Mouse (Mus musculus) liver, adult 2 months (tissue): ENCODE measurements around the gene Olfr156.

Source experiments
- CTCF ChIP-seq: fragments of 200-500 bp; IDR thresholded peaks from 2 replicates; pipeline ENCODE4 v1.5.1; 2011; ENCODE audit warnings: low read depth, low read length, control low read depth
- POLR2A ChIP-seq: fragments of 200-500 bp; IDR thresholded peaks from 2 replicates; pipeline ENCODE4 v1.6.1; 2011; ENCODE audit warnings: low read length, control low read depth; ENCODE audit not compliant: insufficient read depth; ENCODE audit errors: extremely low read depth

DNA sequence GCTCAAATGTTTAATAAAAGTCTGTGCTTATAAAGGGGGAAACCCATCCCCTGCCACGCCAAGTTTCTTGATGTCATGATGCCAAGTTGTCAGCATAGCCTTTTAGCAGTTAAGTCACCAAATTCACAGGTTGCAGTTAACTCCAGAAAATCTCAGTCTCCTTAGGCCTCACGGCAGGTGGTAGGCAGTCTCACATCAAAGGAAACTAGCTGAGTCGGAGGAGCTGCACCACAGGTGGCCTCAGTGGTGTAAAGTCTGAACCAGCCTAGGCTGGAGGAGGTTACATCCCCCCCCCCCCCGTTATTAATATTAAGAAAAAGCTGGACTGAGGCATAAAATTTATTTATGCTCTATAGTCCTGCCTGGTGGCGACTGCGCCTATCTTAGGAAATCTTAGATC, 28.4 kb downstream of the Olfr156 start:
- TF ChIP-seq CTCF (no peak), POLR2A (no peak)
